Mouse (Mus musculus): ENCODE data around the gene Epn1. TPM values are rescaled to one million over a fixed set of nuclear protein-coding genes. Genes with fewer than 3 reads are reported as not detected.

Gene Epn1
- total and polyA plus RNA-seq, 3 experiments: 79.5 to 720 (median 152) TPM

DNA sequence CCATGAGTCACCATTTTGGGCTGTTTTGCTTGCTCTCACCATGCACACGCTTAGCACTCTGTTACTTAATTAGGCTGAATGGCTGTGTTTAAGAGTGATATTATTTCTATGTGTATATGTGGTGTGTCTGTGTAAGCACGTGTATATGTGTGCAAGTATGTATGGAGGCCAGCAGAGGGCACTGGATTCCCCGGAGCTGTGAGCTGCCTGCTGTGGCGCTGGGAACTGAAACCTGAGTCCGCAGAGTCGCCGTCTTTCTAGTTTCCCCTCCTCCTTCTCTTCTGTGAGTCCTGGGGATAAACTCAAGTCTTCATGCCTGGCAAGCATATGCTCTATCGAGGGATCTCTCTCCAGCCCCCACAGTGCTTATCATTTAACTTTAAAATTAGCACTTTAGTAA lies 29.3 kb downstream of the Epn1 start:
- Histone ChIP-seq H3K27me3 (ENCODE audit: insufficient read depth, low read length) (peaks cover 7% of the 10 kb centered on the region), H3K4me3 (ENCODE audit: low read depth, low read length) (no peak overlapping the region), H3K4me1 (ENCODE audit: insufficient read depth, low read depth, low read length) (peaks cover 3% of the 10 kb centered on the region), H3K9me3 (replicated peaks) (no peaks in the 10 kb centered on the region), H3K36me3 (replicated peaks) (no peaks in the 10 kb centered on the region)
- no peak for DNase-seq (ENCODE audit: low spot score)
- ATAC-seq (ENCODE audit: extremely low read depth, insufficient number of reproducible peaks, low FRiP score, poor library complexity, severe bottlenecking): no peak
- TF ChIP-seq POLR2AphosphoS5 (IDR thresholded peaks at IDR 0.05; ENCODE audit: insufficient replicate concordance, low read depth, low read length) (no peak), TAL1 (conservative IDR thresholded peaks at IDR 0.05; ENCODE audit: low read depth, low read length) (no peak), GATA1 (IDR thresholded peaks at IDR 0.05; ENCODE audit: borderline replicate concordance, low read length) (no peak), CTCF (IDR thresholded peaks at IDR 0.05; ENCODE audit: low read depth, low read length) (no peak), GATA2 (IDR thresholded peaks at IDR 0.05; ENCODE audit: borderline replicate concordance, low read depth, low read length) (no peak)

DNA sequence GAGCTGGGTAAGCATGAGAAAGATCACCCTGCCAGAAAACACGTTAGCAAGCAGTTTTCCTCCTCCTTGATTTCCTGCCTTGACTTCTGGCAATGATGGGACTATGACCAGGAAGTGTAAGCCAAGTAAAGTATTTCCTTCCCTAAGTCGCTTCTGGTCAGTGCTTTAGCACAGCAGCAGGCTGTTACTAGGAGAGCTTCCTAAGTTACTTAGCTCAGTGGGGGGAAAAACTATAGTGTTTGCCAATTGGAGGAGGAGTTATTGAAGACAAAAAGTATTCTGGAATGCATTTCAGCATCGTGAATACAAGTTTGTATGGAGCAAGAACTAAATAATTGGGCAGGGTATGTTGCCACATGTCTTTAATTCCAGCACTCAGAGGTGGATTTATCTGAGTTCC lies 32.7 kb downstream of the Epn1 start:
- no peaks in the 10 kb centered on the region for H3K36me3 ChIP-seq (replicated peaks)
- TF ChIP-seq TAL1 (conservative IDR thresholded peaks at IDR 0.05; ENCODE audit: low read depth, low read length): no peak
- TF ChIP-seq CTCF (IDR thresholded peaks at IDR 0.05; ENCODE audit: low read depth, low read length): no peak
- TF ChIP-seq POLR2AphosphoS5 (IDR thresholded peaks at IDR 0.05; ENCODE audit: insufficient replicate concordance, low read depth, low read length): no peak
- no peaks in the 10 kb centered on the region for H3K9me3 ChIP-seq (replicated peaks)
- DNase-seq (ENCODE audit: low spot score): no peak
- H3K4me1 ChIP-seq (ENCODE audit: insufficient read depth, low read depth, low read length): peaks cover 3% of the 10 kb centered on the region
- ATAC-seq (ENCODE audit: extremely low read depth, insufficient number of reproducible peaks, low FRiP score, poor library complexity, severe bottlenecking): no peak
- peaks cover 10% of the 10 kb centered on the region for H3K27me3 ChIP-seq (ENCODE audit: insufficient read depth, low read length)
- no peak overlapping the region for H3K4me3 ChIP-seq (ENCODE audit: low read depth, low read length)

DNA sequence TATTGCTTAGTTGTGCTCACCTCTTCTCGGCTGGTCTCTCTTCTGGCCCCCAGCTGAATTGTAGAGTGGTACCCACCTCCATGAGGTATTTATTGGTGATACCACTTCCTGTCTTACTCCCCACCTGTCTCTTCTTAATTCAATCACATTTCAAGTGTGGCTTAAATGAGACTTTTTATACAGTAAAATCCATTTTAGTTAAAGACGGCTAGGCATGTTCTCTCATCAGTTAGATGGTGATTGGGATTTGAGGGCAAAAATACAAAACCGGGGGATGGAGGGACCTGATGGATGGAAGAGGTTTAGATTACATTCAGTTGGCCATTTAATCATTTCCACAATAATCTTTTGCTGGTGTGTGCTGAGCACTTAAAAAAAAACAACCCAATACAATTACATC lies 36.8 kb downstream of the Epn1 start, which contains the start of gene Rfpl4:
Rfpl4 (minus strand) TSS at position 101 of the 400 bp plus-strand sequence.
- DNase-seq (ENCODE audit: low spot score) (no peak), ATAC-seq (ENCODE audit: extremely low read depth, insufficient number of reproducible peaks, low FRiP score, poor library complexity, severe bottlenecking) (no peak)
- no peaks in the 10 kb centered on the region for H3K9me3 ChIP-seq (replicated peaks)
- TF ChIP-seq GATA2 (IDR thresholded peaks at IDR 0.05; ENCODE audit: borderline replicate concordance, low read depth, low read length) (no peak), CTCF (IDR thresholded peaks at IDR 0.05; ENCODE audit: low read depth, low read length) (no peak), GATA1 (IDR thresholded peaks at IDR 0.05; ENCODE audit: borderline replicate concordance, low read length) (no peak), TAL1 (conservative IDR thresholded peaks at IDR 0.05; ENCODE audit: low read depth, low read length) (no peak), POLR2AphosphoS5 (IDR thresholded peaks at IDR 0.05; ENCODE audit: insufficient replicate concordance, low read depth, low read length) (no peak)
- no peak within 1 kb of the TSS for H3K4me3 ChIP-seq (ENCODE audit: low read depth, low read length)
- no peaks in the 10 kb centered on the region for H3K36me3 ChIP-seq (replicated peaks)
- no peaks in the 10 kb centered on the region for H3K4me1 ChIP-seq (ENCODE audit: insufficient read depth, low read depth, low read length)
- peaks cover 3% of the 10 kb centered on the region; the same call in 1 of the 2 replicates for H3K27me3 ChIP-seq (ENCODE audit: insufficient read depth, low read length)

DNA sequence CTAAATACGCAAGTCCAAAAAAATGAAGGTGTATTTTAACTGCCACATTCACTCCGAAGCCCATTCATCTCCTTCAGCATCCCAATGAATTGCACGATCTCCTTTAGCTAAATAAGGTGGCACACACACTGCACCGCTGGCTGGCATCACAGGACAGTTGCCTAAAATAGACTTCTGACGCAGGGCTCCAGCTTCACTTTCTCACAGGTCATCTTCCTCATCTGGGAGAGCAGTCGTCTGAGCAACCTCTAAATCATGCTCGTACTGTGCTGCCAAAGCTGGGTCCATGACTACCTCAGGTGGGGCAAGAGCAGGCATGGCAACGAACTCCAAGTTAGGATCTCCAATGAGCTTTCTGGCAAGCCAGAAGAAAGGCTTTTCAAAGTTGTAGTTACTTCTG lies 45.0 kb downstream of the Epn1 start:
- H3K9me3 ChIP-seq (replicated peaks): no peaks in the 10 kb centered on the region
- H3K27me3 ChIP-seq (ENCODE audit: insufficient read depth, low read length): peaks cover 7% of the 10 kb centered on the region; the same call in 1 of the 2 replicates
- TF ChIP-seq GATA1 (IDR thresholded peaks at IDR 0.05; ENCODE audit: borderline replicate concordance, low read length): no peak
- TF ChIP-seq GATA2 (IDR thresholded peaks at IDR 0.05; ENCODE audit: borderline replicate concordance, low read depth, low read length): no peak
- TF ChIP-seq POLR2AphosphoS5 (IDR thresholded peaks at IDR 0.05; ENCODE audit: insufficient replicate concordance, low read depth, low read length): no peak
- no peak for TF ChIP-seq CTCF (IDR thresholded peaks at IDR 0.05; ENCODE audit: low read depth, low read length)
- TF ChIP-seq TAL1 (conservative IDR thresholded peaks at IDR 0.05; ENCODE audit: low read depth, low read length): no peak
- no peaks in the 10 kb centered on the region for H3K36me3 ChIP-seq (replicated peaks)
- peaks cover 13% of the 10 kb centered on the region for H3K4me1 ChIP-seq (ENCODE audit: insufficient read depth, low read depth, low read length)
- peak overlapping the region; percentile 68; the same call in 1 of the 2 replicates for H3K4me3 ChIP-seq (ENCODE audit: low read depth, low read length)
- ATAC-seq (ENCODE audit: extremely low read depth, insufficient number of reproducible peaks, low FRiP score, poor library complexity, severe bottlenecking): no peak
- DNase-seq (ENCODE audit: low spot score): no peak

DNA sequence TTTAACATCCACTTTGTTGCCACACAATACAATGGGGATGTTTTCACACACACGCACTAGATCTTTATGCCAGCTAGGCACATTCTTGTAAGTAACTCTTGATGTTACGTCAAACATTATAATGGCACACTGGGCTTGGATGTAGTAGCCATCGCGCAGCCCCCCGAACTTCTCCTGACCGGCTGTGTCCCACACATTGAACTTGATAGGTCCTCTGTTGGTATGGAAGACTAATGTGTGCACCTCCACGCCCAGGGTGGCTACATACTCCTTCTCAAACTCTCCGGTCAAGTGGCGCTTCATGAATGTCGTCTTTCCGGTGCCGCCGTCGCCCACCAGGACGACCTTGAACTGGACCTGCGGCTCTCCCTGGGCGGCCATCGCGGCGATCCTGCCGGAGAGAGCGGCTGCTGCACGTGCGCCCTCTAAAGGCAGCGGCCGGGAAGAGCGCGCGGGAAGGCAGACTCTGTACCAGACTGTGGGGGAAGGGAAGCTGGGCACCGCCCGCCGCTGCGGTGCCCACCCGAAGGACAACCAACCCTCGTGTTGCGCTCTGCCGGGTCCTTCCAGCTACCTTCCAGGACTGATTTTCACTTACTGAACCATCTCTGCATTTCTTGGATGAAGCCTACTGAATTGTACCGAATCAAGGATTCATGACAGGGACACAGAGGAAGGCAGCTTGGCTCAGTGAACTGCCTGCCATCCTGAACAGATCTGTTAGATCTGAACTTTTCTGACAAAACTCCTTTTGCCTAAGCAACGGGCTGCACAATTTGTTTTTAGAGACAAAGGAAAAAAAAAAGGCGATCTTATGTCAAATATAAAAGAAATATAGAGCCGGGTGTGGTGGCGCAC lies 45.7 kb downstream of the Epn1 start, which contains the start of gene Rasl2-9:
Rasl2-9 (minus strand) TSS at position 402 of the 858 bp plus-strand sequence.
- H3K4me3 ChIP-seq (ENCODE audit: low read depth, low read length): peak within 1 kb of the TSS; percentile 68
- no peaks in the 10 kb centered on the region for H3K9me3 ChIP-seq (replicated peaks)
- peak; percentile 40 for DNase-seq (ENCODE audit: low spot score)

More for the DNA sequence above, 45.7 kb downstream of the Epn1 start, which contains the start of gene Rasl2-9:
- TF ChIP-seq CTCF (IDR thresholded peaks at IDR 0.05; ENCODE audit: low read depth, low read length): peak; percentile 43; the same call in 1 of the 2 replicates
- no peak for TF ChIP-seq TAL1 (conservative IDR thresholded peaks at IDR 0.05; ENCODE audit: low read depth, low read length)
- ATAC-seq (ENCODE audit: extremely low read depth, insufficient number of reproducible peaks, low FRiP score, poor library complexity, severe bottlenecking): peak; percentile 57
- Histone ChIP-seq H3K4me1 (ENCODE audit: insufficient read depth, low read depth, low read length) (peaks cover 13% of the 10 kb centered on the region), H3K27me3 (ENCODE audit: insufficient read depth, low read length) (peaks cover 7% of the 10 kb centered on the region), H3K36me3 (replicated peaks) (no peaks in the 10 kb centered on the region)

Other genes starting within 250 kb of the Epn1 start
Only the 20 nearest of the 24 such genes appear.
- 13.9 and 15.2 TPM in 2 replicates for gene Zfp628, start 165.0 kb upstream of the Epn1 start, total RNA-seq (2014; fragmentation: Nextera tagmentation)
- gene Zfp628, start 165.0 kb upstream of the Epn1 start, total RNA-seq (2017): 1.6 and 1.8 TPM in 2 replicates
- 35.7 and 39.5 TPM in 2 replicates for gene Zfp628, start 165.0 kb upstream of the Epn1 start, polyA plus RNA-seq (2012)
- 2.0 and 3.6 TPM in 2 replicates for gene Nat14, start 158.2 kb upstream of the Epn1 start, total RNA-seq (2014; fragmentation: Nextera tagmentation)
- gene Nat14, start 158.2 kb upstream of the Epn1 start, total RNA-seq (2017): 0.41 and 1.1 TPM in 2 replicates
- 0.85 and 1.2 TPM in 2 replicates for gene Nat14, start 158.2 kb upstream of the Epn1 start, polyA plus RNA-seq (2012)
- 0.15 TPM in 1 of 2 replicates, not detected in the other for gene Ssc5d, start 154.4 kb upstream of the Epn1 start, total RNA-seq (2014; fragmentation: Nextera tagmentation)
- 0.05 TPM in 1 of 2 replicates, not detected in the other for gene Ssc5d, start 154.4 kb upstream of the Epn1 start, total RNA-seq (2017)
- gene Ssc5d, start 154.4 kb upstream of the Epn1 start, polyA plus RNA-seq (2012): 0.02 and 0.08 TPM in 2 replicates
- gene Sbk2, start 115.8 kb upstream of the Epn1 start, total RNA-seq (2014; fragmentation: Nextera tagmentation): not detected in 2 replicates
- 0.06 and 0.11 TPM in 2 replicates for gene Sbk2, start 115.8 kb upstream of the Epn1 start, total RNA-seq (2017)
- gene Sbk2, start 115.8 kb upstream of the Epn1 start, polyA plus RNA-seq (2012): not detected in 2 replicates
- not detected in 2 replicates for gene Sbk3, start 109.1 kb upstream of the Epn1 start, total RNA-seq (2014; fragmentation: Nextera tagmentation)
- gene Sbk3, start 109.1 kb upstream of the Epn1 start, total RNA-seq (2017): 0.06 and 0.11 TPM in 2 replicates
- not detected in 2 replicates for gene Sbk3, start 109.1 kb upstream of the Epn1 start, polyA plus RNA-seq (2012)
- gene Zfp579, start 84.1 kb upstream of the Epn1 start, total RNA-seq (2014; fragmentation: Nextera tagmentation): 9.9 TPM in 1 of 2 replicates, not detected in the other
- 0.71 and 0.87 TPM in 2 replicates for gene Zfp579, start 84.1 kb upstream of the Epn1 start, total RNA-seq (2017)
- 4.1 and 4.2 TPM in 2 replicates for gene Zfp579, start 84.1 kb upstream of the Epn1 start, polyA plus RNA-seq (2012)
- 9.1 and 11.4 TPM in 2 replicates for gene Zfp524, start 65.8 kb upstream of the Epn1 start, total RNA-seq (2014; fragmentation: Nextera tagmentation)
- 8.9 and 12.3 TPM in 2 replicates for gene Zfp524, start 65.8 kb upstream of the Epn1 start, total RNA-seq (2017)
- 37.2 and 38.9 TPM in 2 replicates for gene Zfp524, start 65.8 kb upstream of the Epn1 start, polyA plus RNA-seq (2012)
- 53.4 and 54.4 TPM in 2 replicates for gene Fiz1, start 65.5 kb upstream of the Epn1 start, total RNA-seq (2014; fragmentation: Nextera tagmentation)
- gene Fiz1, start 65.5 kb upstream of the Epn1 start, total RNA-seq (2017): 22.2 and 23.6 TPM in 2 replicates
- gene Fiz1, start 65.5 kb upstream of the Epn1 start, polyA plus RNA-seq (2012): 52.7 and 66.6 TPM in 2 replicates
- 6.7 TPM in 1 of 2 replicates, not detected in the other for gene Gm44973, start 64.7 kb upstream of the Epn1 start, total RNA-seq (2014; fragmentation: Nextera tagmentation)
- gene Gm44973, start 64.7 kb upstream of the Epn1 start, total RNA-seq (2017): not detected in 2 replicates
- not detected in 2 replicates for gene Gm44973, start 64.7 kb upstream of the Epn1 start, polyA plus RNA-seq (2012)
- 50.6 and 54.8 TPM in 2 replicates for gene Zfp865, start 59.9 kb upstream of the Epn1 start, total RNA-seq (2014; fragmentation: Nextera tagmentation)
- 17.5 and 19.9 TPM in 2 replicates for gene Zfp865, start 59.9 kb upstream of the Epn1 start, total RNA-seq (2017)
- 121 and 146 TPM in 2 replicates for gene Zfp865, start 59.9 kb upstream of the Epn1 start, polyA plus RNA-seq (2012)
- 1.7 TPM in 1 of 2 replicates, not detected in the other for gene Ccdc106, start 59.7 kb upstream of the Epn1 start, total RNA-seq (2014; fragmentation: Nextera tagmentation)
- gene Ccdc106, start 59.7 kb upstream of the Epn1 start, total RNA-seq (2017): 0.23 TPM in 1 of 2 replicates, not detected in the other
- 0.13 and 0.21 TPM in 2 replicates for gene Ccdc106, start 59.7 kb upstream of the Epn1 start, polyA plus RNA-seq (2012)
- gene 4632433K11Rik, start 46.1 kb upstream of the Epn1 start, total RNA-seq (2014; fragmentation: Nextera tagmentation): 1.2 and 2.4 TPM in 2 replicates
- 0.98 TPM in 1 of 2 replicates, not detected in the other for gene 4632433K11Rik, start 46.1 kb upstream of the Epn1 start, total RNA-seq (2017)
- gene 4632433K11Rik, start 46.1 kb upstream of the Epn1 start, polyA plus RNA-seq (2012): not detected in 2 replicates
- 1.7 and 2.5 TPM in 2 replicates for gene Zfp784, start 41.8 kb upstream of the Epn1 start, total RNA-seq (2014; fragmentation: Nextera tagmentation)
- gene Zfp784, start 41.8 kb upstream of the Epn1 start, total RNA-seq (2017): 2.7 and 2.8 TPM in 2 replicates
- gene Zfp784, start 41.8 kb upstream of the Epn1 start, polyA plus RNA-seq (2012): 1.3 and 1.6 TPM in 2 replicates
- 1.1 and 1.8 TPM in 2 replicates for gene Zfp580, start 28.7 kb upstream of the Epn1 start, total RNA-seq (2014; fragmentation: Nextera tagmentation)
- gene Zfp580, start 28.7 kb upstream of the Epn1 start, total RNA-seq (2017): 0.44 TPM in 1 of 2 replicates, not detected in the other
- gene Zfp580, start 28.7 kb upstream of the Epn1 start, polyA plus RNA-seq (2012): 2.8 and 4.1 TPM in 2 replicates
- gene U2af2, start 18.1 kb upstream of the Epn1 start, total RNA-seq (2014; fragmentation: Nextera tagmentation): 166 and 208 TPM in 2 replicates
- gene U2af2, start 18.1 kb upstream of the Epn1 start, total RNA-seq (2017): 261 and 292 TPM in 2 replicates
- 480 and 545 TPM in 2 replicates for gene U2af2, start 18.1 kb upstream of the Epn1 start, polyA plus RNA-seq (2012)
- not detected in 2 replicates for gene Rfpl4, start 36.7 kb downstream of the Epn1 start, total RNA-seq (2014; fragmentation: Nextera tagmentation)
- not detected in 2 replicates for gene Rfpl4, start 36.7 kb downstream of the Epn1 start, total RNA-seq (2017)
- gene Rfpl4, start 36.7 kb downstream of the Epn1 start, polyA plus RNA-seq (2012): not detected in 2 replicates
- gene Rasl2-9, start 45.7 kb downstream of the Epn1 start, total RNA-seq (2014; fragmentation: Nextera tagmentation): 1.0 and 4.0 TPM in 2 replicates
- gene Rasl2-9, start 45.7 kb downstream of the Epn1 start, total RNA-seq (2017): 2.0 and 2.7 TPM in 2 replicates
- 0.42 and 0.48 TPM in 2 replicates for gene Rasl2-9, start 45.7 kb downstream of the Epn1 start, polyA plus RNA-seq (2012)
- gene Vmn1r55, start 69.4 kb downstream of the Epn1 start, total RNA-seq (2014; fragmentation: Nextera tagmentation): 0.15 TPM in 1 of 2 replicates, not detected in the other
- 0.06 and 0.22 TPM in 2 replicates for gene Vmn1r55, start 69.4 kb downstream of the Epn1 start, total RNA-seq (2017)
- gene Vmn1r55, start 69.4 kb downstream of the Epn1 start, polyA plus RNA-seq (2012): not detected in 2 replicates
- not detected in 2 replicates for gene Vmn1r56, start 116.5 kb downstream of the Epn1 start, total RNA-seq (2014; fragmentation: Nextera tagmentation)
- not detected in 2 replicates for gene Vmn1r56, start 116.5 kb downstream of the Epn1 start, total RNA-seq (2017)
- gene Vmn1r56, start 116.5 kb downstream of the Epn1 start, polyA plus RNA-seq (2012): not detected in 2 replicates
- not detected in 2 replicates for gene Vmn1r57, start 138.3 kb downstream of the Epn1 start, total RNA-seq (2014; fragmentation: Nextera tagmentation)
- 0.05 TPM in 1 of 2 replicates, not detected in the other for gene Vmn1r57, start 138.3 kb downstream of the Epn1 start, total RNA-seq (2017)
- gene Vmn1r57, start 138.3 kb downstream of the Epn1 start, polyA plus RNA-seq (2012): not detected in 2 replicates

Data from G1E (cell line).